Mouse (Mus musculus) CD4-positive, CD25-positive, alpha-beta regulatory T cell, adult 2 months (primary cell): ENCODE data around the gene Nr2c1.
A peak's percentile ranks its signal among the peaks of the same experiment; 100 is the strongest.

Experiments
- DNase-seq: peaks from one replicate; pipeline ENCODE4 v3.0.0-alpha.2; 2012; ENCODE audit warnings: low read depth, low spot score

The Nr2c1 gene

DNA sequence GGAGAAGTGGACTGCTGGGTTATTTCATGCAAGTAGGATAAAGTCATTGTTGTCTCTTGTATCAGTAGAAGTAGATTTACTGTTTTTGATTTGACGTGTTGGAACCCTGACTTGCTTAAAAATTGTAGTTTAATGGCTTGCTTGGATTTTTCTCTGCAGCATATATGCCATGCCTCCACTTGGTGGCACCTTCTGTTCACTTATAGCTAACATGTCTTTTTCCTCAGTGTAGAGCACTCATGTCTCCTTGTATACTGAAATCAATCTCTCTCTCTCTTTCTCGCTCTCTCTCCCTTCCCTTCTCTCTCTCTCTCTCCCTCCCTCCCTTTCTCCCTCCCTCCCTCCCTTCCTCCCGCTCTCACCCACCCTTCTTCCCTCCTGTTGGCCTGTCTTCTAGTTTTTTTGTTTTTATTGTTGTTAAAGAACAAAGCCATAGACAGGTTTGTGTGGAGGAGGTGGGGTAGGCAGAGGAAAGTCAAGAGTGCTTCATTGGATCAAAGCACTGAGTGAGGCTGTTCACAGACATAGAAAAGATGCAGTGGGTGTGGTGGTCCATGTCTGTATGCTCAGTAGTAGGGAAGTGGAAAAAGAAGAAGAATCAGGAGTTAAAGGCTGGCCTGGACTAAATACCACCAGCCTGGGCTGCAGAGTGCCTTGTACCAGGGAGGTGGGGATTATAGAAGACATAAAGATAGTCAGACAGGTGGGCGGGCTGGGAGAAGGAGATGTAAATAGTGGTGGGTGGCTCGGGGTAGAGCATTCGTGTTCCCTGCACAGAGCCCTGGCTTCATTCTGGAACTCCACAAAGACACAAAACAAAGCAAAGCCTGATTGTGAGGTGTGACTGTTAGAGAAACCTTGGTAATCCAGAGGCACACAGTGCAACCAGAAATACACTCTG, 63.1 kb downstream of the Nr2c1 start:
- DNase-seq = peak; percentile 16

DNA sequence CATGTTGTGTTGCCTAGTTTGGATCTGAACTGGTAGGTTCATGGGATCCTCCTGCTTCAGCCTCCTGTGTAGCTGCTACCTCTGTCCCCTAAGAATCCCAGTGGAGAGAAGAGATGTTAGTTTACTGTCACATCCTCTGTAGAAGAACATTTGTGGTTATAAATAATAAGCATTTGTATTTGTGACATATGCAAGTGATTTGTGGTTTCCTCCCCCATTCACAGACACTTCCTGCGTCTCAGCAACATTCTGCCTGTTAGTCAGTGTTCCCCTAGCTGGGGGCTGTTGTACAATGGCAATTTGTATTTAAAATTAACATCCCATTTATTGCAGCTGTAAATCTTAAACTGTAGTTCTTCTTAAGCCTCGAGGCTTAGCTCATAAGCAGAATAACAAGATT, 63.9 kb downstream of the Nr2c1 start:
- peak; percentile 37 for DNase-seq

DNA sequence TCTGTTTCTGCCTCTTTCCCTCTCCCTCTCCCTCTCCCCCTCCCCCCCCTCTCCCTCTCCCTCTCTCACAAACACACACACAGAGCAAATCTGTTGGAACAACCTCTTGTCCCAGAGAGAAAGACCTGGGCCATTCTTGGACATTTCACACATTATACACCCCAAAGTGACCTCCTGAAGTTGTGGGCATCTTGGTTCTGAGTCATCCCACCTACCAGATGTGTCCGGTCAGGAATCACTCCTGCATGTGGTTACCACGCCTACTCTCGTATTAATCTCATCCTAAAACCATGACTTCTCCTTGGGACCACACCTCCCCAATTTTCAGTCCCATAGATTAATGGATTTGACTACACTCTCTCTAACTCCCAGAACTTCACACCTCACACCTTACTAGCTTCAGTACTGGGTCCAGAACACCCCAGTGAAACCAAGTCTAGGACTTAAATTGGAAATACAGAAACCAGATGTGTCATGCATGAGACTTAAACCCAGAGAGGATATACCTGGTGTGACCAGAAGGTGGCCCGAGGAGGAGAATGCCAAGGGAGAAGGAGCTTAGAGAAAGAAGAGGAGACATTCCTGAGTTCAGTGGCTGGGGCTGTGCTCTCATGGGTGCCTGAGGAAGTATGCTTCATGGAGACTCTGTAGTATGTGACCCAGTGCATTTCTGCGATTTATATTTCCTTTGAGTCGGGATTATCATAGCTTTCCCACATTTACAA, 77.4 kb downstream of the Nr2c1 start:
- no peak for DNase-seq

DNA sequence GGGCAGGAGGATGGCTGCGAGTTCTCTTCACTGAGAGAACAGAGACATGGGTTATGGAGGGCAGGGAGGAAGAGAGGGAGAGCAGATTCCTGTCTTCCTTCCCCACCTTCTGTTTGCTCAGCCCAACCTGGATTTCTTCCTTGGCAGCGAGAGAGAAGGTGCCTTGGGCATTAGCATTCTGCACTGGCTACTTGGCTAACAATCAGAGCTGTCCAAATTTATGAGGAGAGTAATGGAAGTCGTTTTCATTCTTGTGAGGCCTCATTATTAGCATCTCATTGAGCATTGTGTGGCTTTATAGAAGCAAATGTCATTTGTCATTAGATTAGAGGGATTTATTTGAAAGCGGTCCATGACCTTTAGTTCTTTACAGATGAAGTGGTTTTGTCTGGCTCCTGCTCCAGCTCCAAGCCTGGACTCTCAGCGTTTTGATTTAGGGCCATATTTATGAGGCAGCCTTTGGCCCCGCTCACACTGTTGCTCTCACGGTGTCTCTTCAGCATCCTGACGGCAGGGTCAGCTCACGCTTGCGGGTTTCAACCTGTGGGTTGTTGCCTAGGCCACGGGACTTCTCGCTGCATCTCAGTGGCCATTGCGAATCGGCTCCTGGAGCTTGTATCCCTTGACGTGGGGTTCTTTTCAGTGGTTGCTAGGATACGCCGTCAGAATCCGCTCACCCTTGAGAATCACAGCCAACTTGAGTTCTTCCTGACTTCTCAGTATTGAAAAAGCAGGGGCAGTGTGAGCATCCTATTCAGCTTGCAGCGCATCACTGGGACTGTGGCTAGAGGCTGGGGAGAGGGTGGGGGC, 82.6 kb downstream of the Nr2c1 start:
- DNase-seq = no peak

DNA sequence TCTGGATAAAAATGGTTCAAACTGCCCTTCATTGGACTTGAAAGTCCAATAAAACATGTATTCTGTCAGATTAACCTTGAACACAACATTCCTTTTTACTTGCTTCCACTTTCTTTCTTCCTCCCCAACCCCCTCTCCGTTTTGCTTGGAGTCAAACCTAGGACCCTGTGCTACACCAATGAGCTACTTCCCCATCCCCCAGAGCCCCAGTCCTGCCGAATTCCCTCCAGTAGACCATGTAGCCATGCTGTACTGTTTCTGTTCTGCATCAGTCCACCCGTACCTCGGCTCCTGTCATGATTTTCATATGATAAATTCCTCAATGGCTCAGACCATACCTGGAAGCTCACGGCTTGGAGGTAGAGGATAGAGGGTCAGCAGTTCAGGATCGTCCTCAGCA, 83.2 kb downstream of the Nr2c1 start:
- no peak for DNase-seq

DNA sequence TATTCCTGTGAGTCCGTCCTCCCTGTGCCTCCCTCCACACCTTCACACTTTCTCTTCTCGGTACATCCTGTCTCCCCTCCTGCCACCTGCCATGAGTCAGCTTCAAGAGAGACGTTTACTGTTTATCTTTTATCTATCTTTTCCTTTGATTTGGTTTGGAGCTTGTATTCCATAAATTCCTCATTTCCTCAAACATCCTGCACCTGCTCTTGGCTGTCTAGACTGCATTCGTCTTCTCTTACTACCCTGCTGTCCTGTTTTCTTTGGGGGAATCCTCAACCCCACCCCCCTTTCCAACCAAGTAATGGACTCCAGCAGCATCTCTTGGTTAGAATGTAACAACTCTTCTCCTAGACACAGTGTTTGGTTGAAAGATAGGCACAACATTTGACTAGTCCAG, 87.4 kb downstream of the Nr2c1 start:
- no peak for DNase-seq

DNA sequence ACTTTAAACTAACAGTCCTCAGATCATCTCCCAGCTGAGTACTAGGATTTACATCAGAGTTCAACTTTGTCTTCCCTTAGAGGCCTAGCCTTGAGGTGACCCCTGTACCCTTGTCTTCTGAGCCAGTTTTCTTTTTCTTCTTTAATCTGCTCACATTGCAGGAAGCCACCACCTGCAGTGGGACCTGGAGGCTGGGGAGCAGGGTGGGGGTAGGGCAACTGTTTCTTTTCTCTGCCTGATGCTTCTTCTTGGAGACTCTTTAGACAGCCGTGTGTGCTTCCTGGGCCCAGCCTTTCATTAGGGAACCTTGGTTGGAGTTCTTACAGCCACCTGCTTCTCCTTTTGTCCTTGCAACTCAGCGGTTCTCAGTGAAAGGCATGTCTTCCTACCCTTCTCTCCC, 93.5 kb downstream of the Nr2c1 start:
- no peak for DNase-seq
